Mouse (Mus musculus): ENCODE measurements around the gene Gm10096. TPM values are rescaled to one million over a fixed set of nuclear protein-coding genes. Genes with fewer than 3 reads are reported as not detected.

Gene Gm10096
- not detected for total RNA-seq (2023)

DNA sequence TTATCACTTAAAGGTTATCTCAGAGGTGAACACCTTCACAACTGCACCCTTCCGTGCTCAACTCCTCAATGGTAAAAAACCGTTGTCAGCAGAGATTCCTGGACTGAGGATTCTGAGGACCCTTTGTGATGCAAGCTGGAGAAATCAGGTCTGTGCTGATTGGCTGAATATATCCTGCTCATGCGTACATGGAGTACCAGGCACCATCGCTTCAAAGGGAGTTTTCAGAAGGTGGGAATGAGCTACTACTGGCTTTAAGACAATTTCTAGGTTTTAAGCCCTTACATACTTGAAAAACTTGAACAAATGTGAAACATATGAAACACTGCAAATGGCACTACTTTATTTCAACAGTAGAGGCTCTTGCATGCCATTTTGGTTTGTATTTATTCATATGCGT lies at the start of gene Gm10096:
Gene Gm10096, minus strand, starts transcription at position 101 of the 400 bp plus-strand sequence.

